Mouse (Mus musculus) fibroblast of lung, adult 2 months (primary cell): ENCODE results near the gene Paqr3.

ENCODE experiments used
- DNase-seq: peaks from one replicate; pipeline ENCODE4 v3.0.0-alpha.2; 2011; ENCODE audit warnings: low read depth

Gene Paqr3

GRCm38 (mm10) chr5:97084541-97084940 is 26.9 kb downstream of the Paqr3 start:
- DNase-seq, result no peak

GRCm38 (mm10) chr5:97083701-97084100 is 27.7 kb downstream of the Paqr3 start:
- DNase-seq, result no peak

- DNase-seq, result no peak
Measured at GRCm38 (mm10) chr5:97081481-97081880, 29.9 kb downstream of the Paqr3 start.

- DNase-seq, result no peak
Measured at GRCm38 (mm10) chr5:97078641-97079040, 32.8 kb downstream of the Paqr3 start.

- DNase-seq, result no peak
Measured at GRCm38 (mm10) chr5:97077676-97078075, 33.7 kb downstream of the Paqr3 start.

- no peak for DNase-seq
Measured at GRCm38 (mm10) chr5:97076167-97076566, 35.2 kb downstream of the Paqr3 start.

GRCm38 (mm10) chr5:97075476-97076151 is 35.8 kb downstream of the Paqr3 start:
- no peak for DNase-seq

GRCm38 (mm10) chr5:97065746-97066145 is 45.6 kb downstream of the Paqr3 start:
- no peak for DNase-seq

- DNase-seq, result no peak
Measured at GRCm38 (mm10) chr5:97062041-97062440, 49.4 kb downstream of the Paqr3 start.

GRCm38 (mm10) chr5:97060864-97061263 is 50.5 kb downstream of the Paqr3 start:
- DNase-seq, result no peak

- DNase-seq, result no peak
Measured at GRCm38 (mm10) chr5:97056791-97057450, 54.5 kb downstream of the Paqr3 start.

GRCm38 (mm10) chr5:97056359-97056758 is 55.0 kb downstream of the Paqr3 start:
- DNase-seq, result no peak

GRCm38 (mm10) chr5:97055511-97056068 is 55.8 kb downstream of the Paqr3 start:
- DNase-seq, result peak; percentile 18

GRCm38 (mm10) chr5:97054801-97055200 is 56.6 kb downstream of the Paqr3 start:
- no peak for DNase-seq

GRCm38 (mm10) chr5:97054166-97054565 is 57.2 kb downstream of the Paqr3 start:
- no peak for DNase-seq

GRCm38 (mm10) chr5:97048905-97049304 is 62.5 kb downstream of the Paqr3 start:
- no peak for DNase-seq

- DNase-seq, result no peak
Measured at GRCm38 (mm10) chr5:97046680-97047079, 64.7 kb downstream of the Paqr3 start.

- DNase-seq, result no peak
Measured at GRCm38 (mm10) chr5:97045260-97045659, 66.1 kb downstream of the Paqr3 start.
